Mouse (Mus musculus): ENCODE data around the gene Cyp2j9.
"Not testable (repeated sequence)": the region's sequence is repeated elsewhere in the genome, so short reads cannot be mapped to it uniquely, and the experiment has no call there.

The Cyp2j9 gene

GRCm38 (mm10) chr4:96590911-96591790, at the start of gene Cyp2j9:
Cyp2j9 (minus strand) TSS chr4:96591578.
- DNase-seq (ENCODE audit: low read depth, low spot score) = no peak

GRCm38 (mm10) chr4:96635455-96635854, 44.1 kb upstream of the Cyp2j9 start:
- DNase-seq (ENCODE audit: low read depth, low spot score) = no peak

- no peak for DNase-seq (ENCODE audit: low read depth, low spot score)
Observed at GRCm38 (mm10) chr4:96622474-96622873, 31.1 kb upstream of the Cyp2j9 start.

- DNase-seq (ENCODE audit: low read depth, low spot score) = no peak
Observed at GRCm38 (mm10) chr4:96591791-96592150, 393 bp upstream of the Cyp2j9 start.

GRCm38 (mm10) chr4:96581425-96582088, 9.8 kb downstream of the Cyp2j9 start:
- DNase-seq (ENCODE audit: low read depth, low spot score) = no peak

- DNase-seq (ENCODE audit: low read depth, low spot score) = not testable (repeated sequence)
Observed at GRCm38 (mm10) chr4:96580351-96580750, 11.0 kb downstream of the Cyp2j9 start.

GRCm38 (mm10) chr4:96569442-96569841, 21.9 kb downstream of the Cyp2j9 start:
- no peak for DNase-seq (ENCODE audit: low read depth, low spot score)

- DNase-seq (ENCODE audit: low read depth, low spot score) = no peak
Observed at GRCm38 (mm10) chr4:96567988-96568387, 23.4 kb downstream of the Cyp2j9 start.

- DNase-seq (ENCODE audit: low read depth, low spot score) = no peak
Observed at GRCm38 (mm10) chr4:96565808-96566207, 25.6 kb downstream of the Cyp2j9 start.

GRCm38 (mm10) chr4:96560464-96560863, 30.9 kb downstream of the Cyp2j9 start:
- no peak for DNase-seq (ENCODE audit: low read depth, low spot score)

GRCm38 (mm10) chr4:96559781-96560180, 31.6 kb downstream of the Cyp2j9 start:
- DNase-seq (ENCODE audit: low read depth, low spot score) = no peak

GRCm38 (mm10) chr4:96553133-96553819, 38.1 kb downstream of the Cyp2j9 start, which contains the start of gene Cyp2j6:
Cyp2j6 (minus strand) TSS chr4:96553661.
- no peak for DNase-seq (ENCODE audit: low read depth, low spot score)

GRCm38 (mm10) chr4:96551619-96552018, 39.8 kb downstream of the Cyp2j9 start:
- DNase-seq (ENCODE audit: low read depth, low spot score) = no peak

GRCm38 (mm10) chr4:96545976-96546375, 45.4 kb downstream of the Cyp2j9 start:
- DNase-seq (ENCODE audit: low read depth, low spot score) = no peak

GRCm38 (mm10) chr4:96525772-96526171, 65.6 kb downstream of the Cyp2j9 start:
- DNase-seq (ENCODE audit: low read depth, low spot score) = no peak

GRCm38 (mm10) chr4:96522256-96522655, 69.1 kb downstream of the Cyp2j9 start:
- no peak for DNase-seq (ENCODE audit: low read depth, low spot score)
